Mouse (Mus musculus) ovary, postnatal 14 days (tissue): ENCODE results near the gene Il17re.

ENCODE experiments used
- DNase-seq: peaks from one replicate; pipeline ENCODE4 v3.0.0; 2022; ENCODE audit warnings: low spot score

The Il17re gene

GRCm38 (mm10) chr6:113457952-113458534 is at the start of gene Il17re:
Gene Il17re, plus strand, starts transcription at chr6:113458484.
- DNase-seq, result no peak

- DNase-seq, result no peak
Measured at GRCm38 (mm10) chr6:113410001-113410400, 48.3 kb upstream of the Il17re start.

- DNase-seq, result no peak
Measured at GRCm38 (mm10) chr6:113416416-113416815, 41.9 kb upstream of the Il17re start.

GRCm38 (mm10) chr6:113418441-113419198 is 39.7 kb upstream of the Il17re start:
- peak; percentile 20 for DNase-seq

GRCm38 (mm10) chr6:113419199-113419587 is 39.1 kb upstream of the Il17re start, which contains the start of gene Rpusd3:
Gene Rpusd3, minus strand, starts transcription at chr6:113419340.
- DNase-seq, result peak; percentile 99

- no peak for DNase-seq
Measured at GRCm38 (mm10) chr6:113423000-113423399, 35.3 kb upstream of the Il17re start.

- no peak for DNase-seq
Measured at GRCm38 (mm10) chr6:113424187-113424586, 34.1 kb upstream of the Il17re start.

GRCm38 (mm10) chr6:113426696-113427095 is 31.6 kb upstream of the Il17re start:
- no peak for DNase-seq

- no peak for DNase-seq
Measured at GRCm38 (mm10) chr6:113427397-113427796, 30.9 kb upstream of the Il17re start.

- no peak for DNase-seq
Measured at GRCm38 (mm10) chr6:113428006-113428405, 30.3 kb upstream of the Il17re start.

- no peak for DNase-seq
Measured at GRCm38 (mm10) chr6:113429965-113430364, 28.3 kb upstream of the Il17re start.

- no peak for DNase-seq
Measured at GRCm38 (mm10) chr6:113430846-113431245, 27.4 kb upstream of the Il17re start.

GRCm38 (mm10) chr6:113431801-113432200 is 26.5 kb upstream of the Il17re start:
- no peak for DNase-seq

- DNase-seq, result no peak
Measured at GRCm38 (mm10) chr6:113433661-113434060, 24.6 kb upstream of the Il17re start.

- no peak for DNase-seq
Measured at GRCm38 (mm10) chr6:113434691-113435090, 23.6 kb upstream of the Il17re start.

- DNase-seq, result no peak
Measured at GRCm38 (mm10) chr6:113435664-113436205, 22.5 kb upstream of the Il17re start, which contains the start of gene Cidec. Gene Cidec, minus strand, starts transcription at chr6:113435760.

- no peak for DNase-seq
Measured at GRCm38 (mm10) chr6:113437135-113437534, 21.1 kb upstream of the Il17re start.

- DNase-seq, result no peak
Measured at GRCm38 (mm10) chr6:113438721-113439430, 19.4 kb upstream of the Il17re start.

GRCm38 (mm10) chr6:113440686-113441085 is 17.6 kb upstream of the Il17re start:
- DNase-seq, result no peak

GRCm38 (mm10) chr6:113441147-113441680 is 17.1 kb upstream of the Il17re start:
- DNase-seq, result peak; percentile 71

- no peak for DNase-seq
Measured at GRCm38 (mm10) chr6:113442087-113442441, 16.2 kb upstream of the Il17re start.

- peak; percentile 94 for DNase-seq
Measured at GRCm38 (mm10) chr6:113442442-113443090, 15.7 kb upstream of the Il17re start, which contains the start of gene Jagn1. Gene Jagn1, plus strand, starts transcription at chr6:113442569.
